Mouse (Mus musculus): ENCODE measurements at regions not wholly inside any gene's neighbourhood (a gene's known extent, or its start where the extent isn't known, plus 50 kb on each side); places are given as distances from the start of the nearest gene placed in this dataset.
A peak's percentile ranks its signal among the peaks of the same experiment; 100 is the strongest.
"Not testable (repeated sequence)": the region's sequence is repeated elsewhere in the genome, so short reads cannot be mapped to it uniquely, and the experiment has no call there.

- not testable (repeated sequence) for DNase-seq
These were observed 1149.5 kb upstream of the 2610301B20Rik start for GRCm38 (mm10) chr4:9724801-9725200.

GRCm38 (mm10) chr4:9737691-9738090 is 1136.6 kb upstream of the 2610301B20Rik start:
- DNase-seq = no peak

GRCm38 (mm10) chr4:9747411-9747938 is 1126.8 kb upstream of the 2610301B20Rik start:
- no peak for DNase-seq

- DNase-seq = no peak
These were observed 1126.2 kb upstream of the 2610301B20Rik start for GRCm38 (mm10) chr4:9748110-9748509.

- no peak for DNase-seq
These were observed 1124.4 kb upstream of the 2610301B20Rik start for GRCm38 (mm10) chr4:9749877-9750276.

- no peak for DNase-seq
These were observed 1123.9 kb upstream of the 2610301B20Rik start for GRCm38 (mm10) chr4:9750404-9750803.

- no peak for DNase-seq
These were observed 1111.0 kb upstream of the 2610301B20Rik start for GRCm38 (mm10) chr4:9763321-9763720.

- no peak for DNase-seq
These were observed 1104.6 kb upstream of the 2610301B20Rik start for GRCm38 (mm10) chr4:9769633-9770205.

GRCm38 (mm10) chr4:9770372-9771102 is 1103.8 kb upstream of the 2610301B20Rik start:
- DNase-seq = peak; percentile 49

- no peak for DNase-seq
These were observed 1103.2 kb upstream of the 2610301B20Rik start for GRCm38 (mm10) chr4:9771103-9771474.

GRCm38 (mm10) chr4:9778391-9778790 is 1095.9 kb upstream of the 2610301B20Rik start:
- no peak for DNase-seq

GRCm38 (mm10) chr4:9779594-9779993 is 1094.7 kb upstream of the 2610301B20Rik start:
- DNase-seq = no peak

- peak; percentile 9 for DNase-seq
These were observed 1094.1 kb upstream of the 2610301B20Rik start for GRCm38 (mm10) chr4:9780179-9780578.

GRCm38 (mm10) chr4:9781318-9781717 is 1093.0 kb upstream of the 2610301B20Rik start:
- no peak for DNase-seq

- no peak for DNase-seq
These were observed 1086.4 kb upstream of the 2610301B20Rik start for GRCm38 (mm10) chr4:9787795-9788365.

GRCm38 (mm10) chr4:9790478-9790877 is 1083.8 kb upstream of the 2610301B20Rik start:
- peak; percentile 21 for DNase-seq

Measured in gastrocnemius, postnatal 25 days (tissue).